In the genomic region with DNA sequence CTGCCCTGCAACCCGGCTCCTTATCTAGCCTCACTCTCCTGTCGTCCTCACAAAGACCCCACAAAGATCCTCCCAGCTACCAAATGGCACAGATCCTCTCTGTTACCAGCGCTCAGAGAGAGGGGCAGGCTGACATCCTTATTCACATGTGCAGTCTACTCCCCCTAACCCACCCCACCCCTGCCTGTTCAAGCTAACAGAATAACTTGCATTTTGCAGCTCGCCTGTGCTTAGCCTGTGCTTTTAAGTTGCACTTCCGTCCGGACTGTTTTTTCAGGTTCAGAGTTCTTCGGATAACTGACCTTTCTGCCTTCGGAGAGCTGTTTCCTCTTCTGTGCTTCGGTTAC, we compare ENCODE assay signal across 8 mouse cellular contexts. TPM values are rescaled to one million over a fixed set of nuclear protein-coding genes. Genes with fewer than 3 reads are reported as not detected.
DNase-seq lines count a peak whose midpoint lies in the region; ATAC-seq and TF ChIP-seq lines count a peak whose summit lies in the region.

No protein-coding gene starts in this region.

- 1% methylated on average over 9 of the region's 9 CpGs for WGBS in heart, embryonic 14.5 days
- 1% methylated on average over 9 of the region's 9 CpGs for WGBS in bone marrow, adult 2 months
- WGBS in hindbrain, embryonic 11.5 days = 2% methylated on average over 9 of the region's 9 CpGs

- peak overlapping the region; percentile 39 for H3K9ac ChIP-seq in heart, embryonic 14.5 days (ENCODE audit: low read length)
- 0 out of 2 replicates have a peak overlapping the region, but pooled peaks have one; percentile 23 for H3K9ac ChIP-seq in hindbrain, embryonic 11.5 days (ENCODE audit: low read depth, low read length)

- no peaks in the 10 kb centered on the region for H3K9me3 ChIP-seq in heart, embryonic 14.5 days (ENCODE audit: control insufficient read depth, low read length)
- H3K9me3 ChIP-seq in hindbrain, embryonic 11.5 days (ENCODE audit: control insufficient read depth, low read length) = no peaks in the 10 kb centered on the region
- H3K9me3 ChIP-seq in megakaryocyte, embryonic 14.5 days = peaks cover 7% of the 10 kb centered on the region

- peak overlapping the region; percentile 40 to 52 for H3K4me3 ChIP-seq in heart, embryonic 14.5 days (ENCODE audit: control insufficient read depth in 1 of 2, insufficient read depth in 1 of 2, low read depth in 1 of 2, low read length in 2 of 2)
- H3K4me3 ChIP-seq in bone marrow, adult 2 months (replicated peaks; ENCODE audit: control insufficient read depth, low read depth, low read length) = peak overlapping the region; percentile 10
- H3K4me3 ChIP-seq in hindbrain, embryonic 11.5 days (ENCODE audit: low read depth, low read length) = peak overlapping the region; percentile 35
- peak overlapping the region; percentile 88 for H3K4me3 ChIP-seq in megakaryocyte, embryonic 14.5 days (replicated peaks)

- H3K27ac ChIP-seq in heart, embryonic 14.5 days (replicated peaks in 1 of 2; ENCODE audit: control insufficient read depth in 1 of 2, insufficient read depth in 1 of 2, low read depth in 2 of 2, low read length in 2 of 2) = no peak overlapping the region
- H3K27ac ChIP-seq in bone marrow, adult 2 months (ENCODE audit: control insufficient read depth, insufficient read depth, low read depth, low read length, poor library complexity) = no peak overlapping the region
- H3K27ac ChIP-seq in hindbrain, embryonic 11.5 days (ENCODE audit: low read depth, low read length) = no peak overlapping the region

- no peaks in the 10 kb centered on the region for H3K36me3 ChIP-seq in heart, embryonic 14.5 days (ENCODE audit: control insufficient read depth, insufficient read depth, low read length)
- no peaks in the 10 kb centered on the region for H3K36me3 ChIP-seq in hindbrain, embryonic 11.5 days (ENCODE audit: control insufficient read depth, insufficient read depth, low read length)
- no peaks in the 10 kb centered on the region for H3K36me3 ChIP-seq in megakaryocyte, embryonic 14.5 days (replicated peaks; ENCODE audit: low read length)

- no peak for DNase-seq in heart, adult 18-20 months
- DNase-seq in hindbrain, embryonic 11.5 days (ENCODE audit: low spot score) = no peak
- no peak for DNase-seq in left cerebral cortex, adult 11 months (ENCODE audit: low spot score)
- no peak for DNase-seq in adipocyte (ENCODE audit: low spot score)
- DNase-seq in layer of hippocampus, postnatal 36 days = no peak

- no peak for ATAC-seq in heart, embryonic 14.5 days (ENCODE audit: insufficient number of reproducible peaks, insufficient read depth, low FRiP score, low read depth)
- ATAC-seq in hindbrain, embryonic 11.5 days (ENCODE audit: low FRiP score) = no peak

- no peak for TF ChIP-seq CTCF in bone marrow, adult 2 months (IDR thresholded peaks at IDR 0.05; ENCODE audit: control insufficient read depth, insufficient read depth, low read length)

- TF ChIP-seq POLR2A in bone marrow, adult 2 months (IDR thresholded peaks at IDR 0.05; ENCODE audit: borderline replicate concordance, control insufficient read depth, low read depth, low read length) = no peak

- H3K4me2 ChIP-seq in heart, embryonic 14.5 days (ENCODE audit: low read length) = peak overlapping the region; percentile 76
- H3K4me2 ChIP-seq in hindbrain, embryonic 11.5 days (replicated peaks; ENCODE audit: low read depth, low read length) = peak overlapping the region; percentile 77

- no peaks in the 10 kb centered on the region for H3K27me3 ChIP-seq in heart, embryonic 14.5 days (ENCODE audit: control insufficient read depth, insufficient read depth, low read length)
- no peaks in the 10 kb centered on the region for H3K27me3 ChIP-seq in hindbrain, embryonic 11.5 days (ENCODE audit: control insufficient read depth, insufficient read depth, low read length)
- H3K27me3 ChIP-seq in megakaryocyte, embryonic 14.5 days (replicated peaks) = peaks cover 30% of the 10 kb centered on the region

- peaks cover 6 to 7% of the 10 kb centered on the region in 2 experiments for H3K4me1 ChIP-seq in heart, embryonic 14.5 days (ENCODE audit: control insufficient read depth in 2 of 2, insufficient read depth in 2 of 2, low read length in 2 of 2)
- no peaks in the 10 kb centered on the region; the same call in 1 of the 2 replicates for H3K4me1 ChIP-seq in bone marrow, adult 2 months (ENCODE audit: control insufficient read depth, insufficient read depth, low read length)
- H3K4me1 ChIP-seq in hindbrain, embryonic 11.5 days (replicated peaks; ENCODE audit: control insufficient read depth, insufficient read depth, low read length) = no peaks in the 10 kb centered on the region
- peaks cover 12% of the 10 kb centered on the region for H3K4me1 ChIP-seq in megakaryocyte, embryonic 14.5 days

RNA-seq across cellular contexts. Expression of gene Ccdc158, which starts 0.5 kb away (rescaled TPM):
- 0.67 and 0.96 TPM in 2 replicates for polyA plus RNA-seq in heart, embryonic 14.5 days (2014; fragmentation: Nextera tagmentation; extraction: Ambion mirVana)
- total RNA-seq in heart, adult 18-20 months (2021) = not detected
- 0.27 TPM in 1 of 2 replicates, not detected in the other for polyA plus RNA-seq in bone marrow, adult 2 months (2011; ENCODE audit: insufficient read depth, insufficient read length, low replicate concordance, missing spikeins)
- polyA plus RNA-seq in hindbrain, embryonic 11.5 days (2014; fragmentation: Nextera tagmentation; extraction: Ambion mirVana) = 0.89 and 1.1 TPM in 2 replicates
- not detected in 2 replicates for polyA plus RNA-seq in megakaryocyte, embryonic 14.5 days (2012; ENCODE audit: insufficient read depth, low replicate concordance)
- 1 to 10 TPM in 1 of 2 experiments, under 1 TPM in 1; 0.30 to 1.4 TPM for total RNA-seq in layer of hippocampus, postnatal 36 days (2021)

RNA-seq across cellular contexts. Expression of gene Shroom3, which starts 7.7 kb away (rescaled TPM):
- 18.5 and 21.1 TPM in 2 replicates for polyA plus RNA-seq in heart, embryonic 14.5 days (2014; fragmentation: Nextera tagmentation; extraction: Ambion mirVana)
- total RNA-seq in heart, adult 18-20 months (2021) = 10 to 100 TPM; 26.3 to 30.0 TPM
- polyA plus RNA-seq in bone marrow, adult 2 months (2011; ENCODE audit: insufficient read depth, insufficient read length, low replicate concordance, missing spikeins) = 0.95 and 1.3 TPM in 2 replicates
- 4.8 and 6.6 TPM in 2 replicates for polyA plus RNA-seq in hindbrain, embryonic 11.5 days (2014; fragmentation: Nextera tagmentation; extraction: Ambion mirVana)
- 0.38 and 1.9 TPM in 2 replicates for polyA plus RNA-seq in megakaryocyte, embryonic 14.5 days (2012; ENCODE audit: insufficient read depth, low replicate concordance)
- total RNA-seq in layer of hippocampus, postnatal 36 days (2021) = 1 to 10 TPM; 2.1 to 2.5 TPM

Comparison
In these comparisons a context has a peak if more than half of its experiments do, and no peak if none do; other contexts are left out.
1. H3K4me3 ChIP-seq: peak in every context shown above with its lines; median percentile 88 in megakaryocyte, embryonic 14.5 days; 46 in heart, embryonic 14.5 days; 35 in hindbrain, embryonic 11.5 days; 10 in bone marrow, adult 2 months.